Mouse (Mus musculus) adipose tissue, adult 10 weeks (tissue): ENCODE data around the gene Adtrp. TPM values are rescaled to one million over a fixed set of nuclear protein-coding genes. Genes with fewer than 3 reads are reported as not detected.

Source experiments
- polyA plus RNA-seq: library from polyadenylated mRNA; stranded (reverse); fragments of 350-450 nt; fragmentation: Illumina TruSeq; extraction: RNeasy Lipid Tissue Mini Kit (QIAGEN cat#74804); gene quantifications from one replicate; pipeline ENCODE4 v1.2.3, GENCODE M21; 2014; ENCODE audit warnings: low read depth, low replicate concordance

The Adtrp gene
- 7.4 TPM for polyA plus RNA-seq

DNA sequence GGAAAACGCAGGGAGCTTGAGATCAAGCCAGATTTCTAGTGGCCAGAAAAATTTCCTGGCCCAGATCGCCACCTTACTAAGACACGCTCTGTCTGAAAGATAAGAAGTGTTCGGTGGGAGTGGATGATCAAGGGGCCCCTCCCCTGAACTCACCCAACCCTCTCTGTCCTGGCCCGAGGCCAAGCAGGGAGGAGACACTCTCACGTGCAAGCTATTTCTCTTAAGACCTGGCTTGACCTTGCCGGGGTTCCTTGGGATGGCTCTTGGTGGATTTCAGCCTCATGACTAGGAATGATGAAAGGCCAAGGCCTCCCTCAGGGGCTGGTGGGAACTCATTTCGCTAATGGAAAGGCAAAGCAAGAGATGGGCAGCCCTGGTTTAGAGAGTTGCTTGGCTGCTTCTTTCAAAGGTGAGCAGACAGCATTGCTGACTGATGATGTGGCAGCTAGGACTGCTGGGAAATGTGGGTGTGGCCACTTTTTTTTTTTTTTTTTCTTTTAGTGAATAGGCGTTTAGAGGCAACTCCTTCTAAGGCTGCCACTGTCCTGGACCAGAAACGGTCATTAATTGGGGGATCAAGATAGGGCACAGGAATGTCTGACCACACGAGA is at the start of gene Adtrp:
TSS of gene Adtrp (minus strand) at position 169 of the 611 bp plus-strand sequence.

Other genes starting within 250 kb of the Adtrp start
- gene Tmem170b, start 241.8 kb downstream of the Adtrp start, polyA plus RNA-seq: 7.6 TPM
- gene Hivep1, start 204.3 kb upstream of the Adtrp start, polyA plus RNA-seq: 10.5 TPM